Mouse (Mus musculus): Measurements from ENCODE around the gene Gm2310.

DNA sequence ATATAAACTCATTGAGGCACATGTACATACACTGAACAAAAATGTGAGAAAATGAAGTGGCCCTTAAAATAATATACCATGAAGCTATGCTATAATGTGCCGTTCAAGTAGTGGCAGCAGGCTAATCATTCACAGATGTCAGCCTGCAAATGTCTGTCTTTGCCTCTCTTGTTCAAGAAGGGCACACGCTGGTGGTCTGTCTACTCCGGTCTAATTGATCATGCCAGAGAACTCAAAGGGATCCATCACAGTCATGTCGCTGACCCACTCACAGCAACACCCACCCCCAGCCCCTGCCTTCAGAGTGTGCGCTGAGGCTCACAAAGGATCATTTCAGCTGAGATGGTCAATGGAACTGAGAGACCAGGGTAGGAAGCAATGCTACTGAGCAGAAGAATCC lies 6.8 kb downstream of the Gm2310 start:
- no peak for TF ChIP-seq CTCF (IDR thresholded peaks at IDR 0.05)
- TF ChIP-seq EP300 (IDR thresholded peaks at IDR 0.05): no peak
